Mouse (Mus musculus): ENCODE measurements around the gene Rdh13.

Rdh13 gene

DNA sequence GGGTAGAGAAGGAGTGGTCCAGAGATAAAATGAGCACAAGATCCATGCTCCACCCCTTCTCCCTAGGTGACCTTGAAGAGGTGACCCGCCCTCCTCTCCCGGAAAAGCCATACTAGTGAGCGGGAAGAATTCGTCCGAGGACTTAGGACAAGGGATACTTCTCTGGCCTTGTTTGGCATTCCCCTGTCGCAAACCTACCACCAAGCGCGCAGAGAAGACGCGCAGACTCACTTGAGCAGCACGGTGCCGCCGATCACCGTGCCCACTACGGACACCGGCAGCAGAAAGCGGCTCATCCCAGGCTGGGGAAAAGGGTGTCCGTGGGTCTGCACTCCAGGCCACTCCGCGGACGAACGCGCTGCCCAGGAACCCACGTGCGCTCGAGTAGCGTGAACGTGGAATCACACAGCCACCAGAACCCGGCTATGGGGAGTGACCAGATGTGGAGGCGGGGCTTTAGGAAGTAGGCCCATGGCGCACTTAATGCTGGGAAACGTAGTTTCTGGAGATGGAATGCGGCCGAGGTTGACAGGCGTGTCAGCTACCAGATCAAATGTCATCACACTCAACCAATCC is at the start of gene Rdh13:
Gene Rdh13 (minus strand): TSS at position 434 of the 576 bp plus-strand sequence.
- DNase-seq (ENCODE audit: low spot score), result peak; percentile 68

DNA sequence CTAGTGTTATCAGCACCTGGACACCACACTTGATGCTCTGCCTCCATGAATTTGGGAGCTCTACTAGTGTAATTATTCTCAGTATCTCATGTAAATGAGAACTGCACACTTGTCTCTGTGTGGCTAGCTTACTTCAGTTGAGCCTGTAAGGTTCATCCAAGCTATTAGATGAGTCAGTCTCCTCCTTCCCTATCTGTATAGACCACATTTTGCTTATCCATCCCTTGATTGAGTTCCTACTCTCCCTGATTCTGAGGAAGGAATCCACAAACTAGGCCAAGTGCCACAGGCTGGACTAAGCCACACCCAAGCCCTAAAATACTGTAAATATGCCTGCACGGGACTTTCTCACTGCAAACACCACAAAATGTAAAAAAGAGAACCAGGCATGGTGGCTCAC is 48.5 kb upstream of the Rdh13 start:
- DNase-seq (ENCODE audit: low spot score), result no peak

DNA sequence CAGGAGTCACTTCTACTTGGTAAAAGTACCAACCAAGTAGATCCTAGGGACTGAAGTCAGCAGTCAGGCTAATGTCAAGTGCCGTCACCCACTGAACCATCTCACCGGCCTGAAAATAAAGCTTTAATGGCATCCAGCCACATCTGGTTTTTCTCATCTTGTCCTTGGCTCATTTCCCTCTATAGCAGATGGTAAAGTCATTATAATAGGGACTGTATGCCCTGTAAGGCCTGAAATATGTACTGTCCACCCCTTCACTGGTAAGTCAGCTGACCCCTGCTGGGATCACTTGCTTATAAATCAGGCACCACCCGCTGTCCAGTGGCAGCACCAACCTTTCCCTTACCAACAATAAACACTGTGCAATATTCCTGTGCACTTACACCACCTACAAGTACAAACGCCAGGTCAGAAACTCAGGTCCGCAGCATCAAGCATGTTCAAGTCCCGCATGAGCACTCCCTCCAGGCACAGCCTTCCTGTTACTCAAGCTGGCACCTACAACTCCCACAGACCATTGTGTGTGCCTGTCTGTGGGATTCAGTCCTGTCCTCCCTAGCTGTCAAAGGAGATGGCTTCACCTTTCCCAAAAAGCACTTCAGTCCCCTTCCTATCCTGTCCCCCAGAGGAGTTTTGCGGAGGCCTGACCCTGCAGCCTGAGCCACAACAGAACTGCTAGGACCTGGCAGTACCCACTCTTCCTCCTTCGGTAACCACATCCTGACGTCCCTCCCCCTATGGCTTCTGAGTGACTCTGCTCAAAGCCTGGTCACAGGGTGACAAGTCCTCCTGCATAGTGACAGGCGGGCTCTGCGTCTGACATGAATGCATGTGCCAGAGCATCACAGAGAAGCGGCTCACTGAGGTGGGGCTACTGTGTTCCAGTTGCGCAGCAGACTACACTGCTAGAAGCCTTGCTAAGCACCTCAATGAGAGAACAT is 47.1 kb upstream of the Rdh13 start:
- DNase-seq (ENCODE audit: low spot score), result no peak

DNA sequence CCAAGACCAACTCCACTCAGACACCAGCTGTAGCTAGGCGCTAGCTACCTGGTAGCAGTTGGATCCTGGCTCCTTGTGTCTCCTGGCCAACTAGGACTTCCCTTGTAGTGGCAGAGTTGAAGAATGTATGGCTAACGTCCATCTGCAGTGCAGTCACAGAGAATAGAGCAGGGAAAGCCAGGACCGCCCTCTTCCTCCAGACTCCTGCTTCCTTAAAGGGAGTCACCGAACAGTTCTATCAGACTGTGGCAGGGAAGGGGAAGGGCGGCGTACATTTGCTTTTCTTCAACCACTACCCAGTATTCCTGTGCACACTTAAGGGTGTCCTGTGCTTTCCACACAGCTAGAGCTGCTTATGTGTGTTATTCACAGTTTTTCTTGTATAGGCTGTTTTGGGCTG is 45.9 kb upstream of the Rdh13 start:
- DNase-seq (ENCODE audit: low spot score), result no peak

DNA sequence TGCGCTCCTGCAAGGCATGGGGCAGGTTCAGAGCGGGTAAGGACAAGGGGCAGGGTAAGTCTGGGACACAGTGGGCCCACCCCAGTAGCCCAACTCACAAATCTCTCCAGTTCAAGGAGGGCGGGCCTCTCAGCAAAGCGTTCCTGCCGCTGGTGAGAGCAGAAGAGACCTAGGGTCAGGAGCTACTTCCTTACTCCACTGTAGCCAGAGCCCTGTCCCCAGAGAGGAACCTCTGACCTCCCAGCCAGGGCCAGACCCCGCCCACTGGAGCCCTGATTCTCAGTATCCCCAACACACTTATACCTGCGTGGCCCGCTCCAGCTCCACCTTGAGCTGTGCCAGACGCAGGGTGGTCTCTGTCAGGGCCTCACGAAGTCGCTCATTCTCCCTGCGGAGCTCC is 36.8 kb upstream of the Rdh13 start:
- DNase-seq (ENCODE audit: low spot score), result no peak

DNA sequence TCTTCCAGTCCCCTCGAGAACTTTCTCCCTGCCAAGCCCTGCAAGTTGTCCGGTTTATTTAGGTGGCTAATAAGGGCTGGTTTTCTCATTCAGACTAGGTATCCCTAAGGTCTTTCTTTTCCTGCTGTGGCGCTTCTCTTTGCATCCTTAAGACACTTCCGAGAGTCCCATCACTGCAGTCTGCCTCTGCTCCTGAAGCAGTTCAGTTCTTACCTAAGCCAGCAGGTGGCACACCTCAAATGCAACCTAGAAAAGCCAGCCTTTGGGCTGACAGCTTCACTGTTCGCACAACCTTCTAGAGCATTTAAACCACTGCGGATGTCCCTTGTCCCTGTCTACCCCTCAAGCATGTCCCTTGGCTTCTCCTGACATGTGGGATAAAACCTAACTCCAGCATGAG is 34.2 kb upstream of the Rdh13 start:
- DNase-seq (ENCODE audit: low spot score), result no peak

DNA sequence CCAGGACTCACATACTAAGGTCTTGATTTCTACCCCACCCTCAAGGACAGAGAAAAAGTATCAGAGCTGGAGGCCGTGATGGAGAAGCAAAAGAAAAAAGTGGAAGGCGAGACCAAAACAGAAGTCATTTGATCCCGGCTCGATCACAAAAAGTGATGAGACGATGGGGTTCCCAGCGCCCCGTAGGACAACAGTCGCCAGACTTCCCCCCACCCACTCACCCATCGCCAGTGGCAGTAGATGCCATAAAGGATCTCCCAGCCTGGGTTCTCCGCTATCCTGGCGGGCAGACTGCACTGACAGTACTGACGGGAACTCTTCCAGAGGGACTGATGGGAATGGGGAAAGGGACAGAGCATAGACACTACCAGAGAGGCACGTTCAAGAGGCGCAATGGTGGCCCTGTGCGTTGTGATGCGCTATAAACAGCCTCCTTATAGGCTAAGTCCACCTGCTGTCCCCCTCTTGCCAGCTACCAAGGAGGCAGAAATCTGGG is 33.4 kb upstream of the Rdh13 start:
- no peak for DNase-seq (ENCODE audit: low spot score)

DNA sequence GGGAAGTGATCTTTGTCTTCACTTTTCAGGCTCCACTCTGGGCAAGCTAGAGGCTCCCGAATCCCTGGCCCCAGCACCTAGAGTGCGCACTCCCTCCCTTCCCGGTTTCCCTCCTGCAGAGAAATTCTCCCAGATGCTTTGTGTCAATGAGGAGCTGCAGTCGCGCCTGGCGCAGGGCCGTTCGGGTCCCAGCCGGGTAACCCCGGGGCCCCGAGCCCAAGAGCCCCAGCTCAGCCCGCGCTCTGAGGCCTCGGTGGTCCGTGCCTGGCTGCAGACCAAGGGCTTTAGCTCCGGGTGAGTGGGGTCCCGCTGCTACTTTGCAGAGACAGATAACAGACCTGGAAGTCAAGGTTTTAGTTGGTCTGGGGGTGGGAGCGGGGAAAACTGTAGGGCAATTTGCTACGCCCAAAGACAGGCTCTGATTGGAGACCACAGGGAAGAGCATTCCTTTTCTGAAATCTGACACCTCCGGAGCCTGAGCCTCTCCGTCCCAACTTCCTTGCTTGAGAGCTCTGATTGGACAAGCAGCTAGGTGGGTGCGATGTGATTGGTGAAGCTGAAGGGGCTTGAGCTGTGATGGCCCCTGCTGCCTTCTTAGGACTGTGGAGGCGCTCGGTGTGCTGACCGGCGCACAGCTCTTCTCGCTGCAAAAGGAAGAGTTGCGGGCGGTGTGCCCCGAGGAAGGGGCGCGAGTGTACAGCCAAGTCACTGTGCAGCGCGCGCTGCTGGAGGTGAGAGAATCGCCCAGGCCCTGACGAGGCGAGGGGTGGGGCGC is 32.8 kb upstream of the Rdh13 start:
- DNase-seq (ENCODE audit: low spot score), result no peak

DNA sequence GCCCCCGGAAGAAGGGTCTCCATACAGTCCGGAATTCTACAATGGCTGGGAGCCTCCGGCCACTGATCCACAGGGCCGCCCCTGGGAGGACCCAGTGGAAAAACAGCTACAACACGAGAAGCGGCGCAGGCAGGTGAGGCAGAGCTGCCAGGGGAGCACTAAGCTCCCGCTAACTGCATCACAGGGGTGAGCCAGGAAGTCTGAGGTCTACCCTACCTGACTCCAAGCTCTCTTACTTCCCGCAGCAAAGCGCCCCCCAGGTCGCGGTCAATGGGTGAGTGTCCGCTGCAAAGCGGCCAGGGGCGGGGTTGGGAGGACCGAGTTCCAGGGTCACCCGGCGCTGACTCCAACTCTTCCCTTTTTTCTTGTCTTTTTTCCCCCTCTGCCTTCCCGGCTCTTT is 28.5 kb upstream of the Rdh13 start:
- DNase-seq (ENCODE audit: low spot score), result no peak

DNA sequence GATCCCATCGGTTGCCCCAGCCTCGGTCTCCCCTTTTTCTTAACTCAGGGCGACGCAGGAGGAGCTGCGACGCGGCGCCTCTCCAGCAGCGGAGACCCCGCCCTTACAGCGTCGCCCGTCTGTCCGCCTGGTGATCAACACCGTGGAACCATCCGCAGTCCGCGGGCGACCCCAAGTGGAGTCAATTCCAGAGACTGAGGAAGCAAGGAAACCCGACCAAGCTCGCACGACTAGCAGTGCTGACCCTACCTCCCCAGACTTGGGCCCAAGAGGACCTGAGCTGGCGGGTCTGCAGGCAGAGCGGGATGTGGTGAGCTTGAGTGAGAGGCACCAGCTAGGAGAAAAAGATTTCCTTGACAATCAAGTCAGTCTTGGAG is 25.7 kb upstream of the Rdh13 start:
- no peak for DNase-seq (ENCODE audit: low spot score)

DNA sequence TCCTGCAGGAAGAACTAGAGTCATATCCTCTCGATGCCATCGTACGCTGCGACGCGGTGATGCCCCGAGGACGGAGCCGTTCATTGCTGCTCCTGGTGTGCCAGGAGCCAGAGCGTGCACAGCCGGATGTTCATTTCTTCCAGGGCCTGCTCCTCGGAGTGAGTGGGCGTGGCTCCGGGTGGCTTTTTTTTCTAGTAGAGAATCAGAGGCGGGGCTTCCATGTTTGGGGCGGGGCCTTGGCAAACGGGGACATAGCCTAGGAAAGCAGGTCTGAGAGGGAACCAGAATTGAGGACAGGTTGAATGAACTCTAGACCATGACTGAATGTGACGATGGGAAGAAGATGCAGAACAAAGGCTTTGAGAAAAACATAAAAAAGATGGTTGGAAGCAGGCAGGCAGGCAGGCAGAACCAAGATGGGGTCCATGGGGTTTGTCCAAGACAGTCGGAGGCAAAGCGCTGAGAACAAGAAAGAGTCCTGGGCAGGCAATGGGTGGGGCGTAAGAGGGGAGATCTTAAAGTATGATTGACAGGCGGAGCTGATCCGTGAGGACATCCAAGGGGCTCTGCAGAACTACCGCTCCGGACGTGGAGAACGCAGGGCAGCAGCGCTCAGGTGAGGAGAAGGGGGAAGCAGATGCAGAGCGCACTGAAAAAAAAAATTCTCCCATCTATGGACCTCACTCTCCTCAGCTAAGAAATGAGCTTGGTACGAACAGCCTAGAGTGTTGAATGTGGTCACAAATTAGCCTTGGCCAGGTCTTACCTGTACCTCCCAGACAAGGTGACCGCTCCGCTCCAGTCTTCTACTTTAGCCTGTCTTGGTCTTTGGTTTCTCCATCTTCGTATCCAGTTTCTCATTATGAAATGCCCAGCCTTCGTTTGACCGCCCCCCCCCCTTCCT is 25.1 kb upstream of the Rdh13 start:
- no peak for DNase-seq (ENCODE audit: low spot score)

DNA sequence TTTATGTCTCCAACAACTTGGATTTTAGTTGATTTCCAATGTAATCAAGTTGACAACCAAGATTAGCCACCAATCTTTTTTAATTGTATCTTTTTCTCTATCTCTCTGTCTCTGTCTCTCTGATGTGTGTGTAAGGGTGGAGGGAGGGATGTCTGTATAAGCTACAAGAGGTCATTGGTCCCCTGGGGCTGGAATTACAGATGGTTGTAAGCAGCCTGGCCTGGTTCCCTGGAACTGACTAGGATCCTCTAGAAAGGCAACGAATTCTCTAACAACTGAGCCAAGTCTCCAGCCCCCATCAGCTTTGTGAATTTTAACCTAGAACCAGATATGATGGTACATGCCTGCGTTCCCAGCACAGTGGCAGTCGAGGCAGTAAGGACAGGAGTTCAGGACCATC is 22.4 kb upstream of the Rdh13 start:
- no peak for DNase-seq (ENCODE audit: low spot score)

DNA sequence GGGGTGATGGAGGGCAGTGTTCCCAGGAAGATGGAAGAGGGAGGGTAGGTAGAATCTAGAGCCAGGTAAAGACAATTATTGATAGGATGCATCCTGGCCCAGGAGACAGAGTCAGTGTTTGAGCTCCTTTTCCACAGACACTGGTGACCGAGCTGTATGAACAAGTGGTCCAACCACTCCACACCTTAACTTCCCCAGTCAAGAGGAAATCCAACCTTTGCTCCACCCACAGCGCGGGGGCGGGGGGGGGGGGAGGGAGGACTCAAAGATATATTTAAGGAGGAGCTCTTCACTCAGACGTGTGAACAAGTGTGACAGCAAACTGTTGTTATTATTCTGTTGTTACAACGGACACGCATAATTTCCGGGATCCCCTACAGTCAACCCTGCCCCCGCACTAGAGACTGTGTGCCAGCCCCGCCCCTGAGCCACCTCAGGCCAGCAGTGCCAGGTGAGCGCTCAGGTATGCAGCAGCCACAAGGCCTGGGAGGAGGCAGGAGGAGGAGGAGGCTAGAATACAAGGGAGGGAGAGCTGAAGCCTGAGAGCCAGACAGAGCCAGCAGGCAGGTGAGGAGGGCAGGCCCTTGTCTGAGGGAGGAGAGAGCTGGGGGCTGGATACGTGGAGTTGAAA is 18.9 kb upstream of the Rdh13 start:
- no peak for DNase-seq (ENCODE audit: low spot score)

DNA sequence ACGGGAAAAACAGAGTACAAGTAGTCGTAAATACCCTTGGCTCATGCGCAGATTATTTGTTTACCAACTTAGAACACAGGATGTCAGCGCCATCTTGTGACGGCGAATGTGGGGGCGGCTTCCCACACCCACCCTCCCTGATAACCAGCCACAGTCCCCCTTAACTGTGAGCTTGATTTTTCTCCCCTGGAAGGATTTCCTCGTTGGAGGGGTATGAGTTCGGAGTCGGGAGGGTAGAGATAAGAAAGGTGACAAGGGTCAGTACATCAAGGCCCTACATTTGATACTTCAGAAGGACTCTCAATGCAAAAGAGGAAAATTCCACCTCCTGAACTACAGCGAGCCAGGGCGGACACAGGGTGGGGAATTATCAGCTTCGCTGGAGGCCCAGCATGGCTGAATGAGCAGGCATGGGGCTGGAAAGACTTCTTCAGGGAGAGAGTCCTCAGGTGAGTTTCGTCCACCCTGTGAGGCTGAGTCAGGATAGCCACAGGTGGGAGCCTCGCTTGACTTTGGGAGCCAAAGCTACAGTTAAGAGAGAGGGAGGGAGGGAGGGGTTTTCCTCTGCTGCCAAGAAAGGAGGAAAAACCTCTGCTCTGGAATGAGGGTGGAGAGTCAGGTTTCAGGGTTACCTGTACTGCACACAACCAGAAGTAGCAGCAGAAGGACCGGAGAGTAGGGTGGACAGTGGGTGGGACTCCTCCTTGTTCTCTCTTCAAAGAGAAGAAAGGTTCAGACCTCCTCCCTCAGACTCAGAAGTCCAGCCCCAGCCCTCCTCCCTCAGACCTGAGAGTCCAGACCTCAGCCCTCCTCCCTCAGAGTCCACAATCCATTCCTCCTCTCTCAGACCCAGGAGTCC is 15.4 kb upstream of the Rdh13 start, which contains the start of gene Eps8l1:
Gene Eps8l1 (plus strand): TSS at position 99 of the 859 bp plus-strand sequence.
- no peak for DNase-seq (ENCODE audit: low spot score)

DNA sequence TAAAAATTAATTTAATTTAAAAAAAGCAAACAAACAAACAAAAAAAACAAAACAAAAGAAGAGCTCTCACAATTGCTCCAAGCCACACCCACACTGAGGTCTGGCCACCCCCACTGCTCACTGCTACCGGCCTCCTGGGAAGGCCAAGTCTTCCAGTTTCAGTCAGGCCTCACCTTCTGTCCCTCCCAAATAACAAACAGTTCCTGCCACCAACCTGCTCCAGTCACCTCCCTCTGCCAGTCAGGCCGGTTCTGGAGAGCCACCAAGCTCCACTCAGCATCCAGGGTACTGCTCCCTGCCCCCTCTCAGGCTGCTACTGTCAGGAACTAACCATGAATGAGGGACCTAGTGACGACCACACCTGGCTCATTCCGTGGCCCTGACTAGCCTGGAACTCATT is 7.2 kb upstream of the Rdh13 start:
- DNase-seq (ENCODE audit: low spot score), result no peak

DNA sequence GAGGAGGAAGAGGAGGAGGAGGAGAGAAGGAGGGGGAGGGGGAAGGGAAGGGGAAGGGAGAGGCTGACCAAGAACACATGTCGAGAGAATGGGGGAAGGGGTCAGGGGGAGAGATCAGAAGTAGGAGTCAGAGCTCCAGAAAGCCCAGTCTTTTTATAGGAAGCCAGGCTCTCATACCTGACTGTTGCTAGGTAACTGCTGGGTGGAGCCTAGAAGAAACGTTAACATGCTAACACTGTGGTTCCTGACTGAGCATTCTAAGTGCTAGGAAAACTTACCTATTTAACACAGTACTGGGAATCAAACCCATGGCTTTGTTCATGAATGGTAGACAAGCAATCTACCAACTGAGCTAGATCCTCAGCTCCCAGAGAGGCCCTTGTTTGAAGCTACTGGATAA is 3.8 kb upstream of the Rdh13 start:
- DNase-seq (ENCODE audit: low spot score), result no peak

DNA sequence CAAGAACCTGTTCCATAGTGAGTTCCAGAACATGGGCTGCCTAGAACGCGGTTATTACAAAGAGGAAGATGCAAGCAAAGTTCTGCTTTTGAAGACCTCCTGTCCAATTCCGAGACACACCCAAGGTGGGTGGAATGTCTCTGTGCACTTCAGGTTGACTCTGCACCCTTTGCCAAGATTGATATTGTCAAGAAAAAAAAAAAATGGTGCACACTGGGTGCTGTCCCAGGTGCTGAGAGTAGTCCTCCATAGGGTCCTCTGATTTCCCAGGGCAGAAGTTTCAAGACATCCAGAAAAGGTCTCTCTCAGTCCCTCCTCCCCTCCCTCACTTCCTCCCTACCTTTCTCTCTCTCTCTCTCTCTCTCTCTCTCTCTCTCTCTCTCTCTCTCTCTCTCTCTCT is 3.0 kb upstream of the Rdh13 start:
- DNase-seq (ENCODE audit: low spot score), result no peak

DNA sequence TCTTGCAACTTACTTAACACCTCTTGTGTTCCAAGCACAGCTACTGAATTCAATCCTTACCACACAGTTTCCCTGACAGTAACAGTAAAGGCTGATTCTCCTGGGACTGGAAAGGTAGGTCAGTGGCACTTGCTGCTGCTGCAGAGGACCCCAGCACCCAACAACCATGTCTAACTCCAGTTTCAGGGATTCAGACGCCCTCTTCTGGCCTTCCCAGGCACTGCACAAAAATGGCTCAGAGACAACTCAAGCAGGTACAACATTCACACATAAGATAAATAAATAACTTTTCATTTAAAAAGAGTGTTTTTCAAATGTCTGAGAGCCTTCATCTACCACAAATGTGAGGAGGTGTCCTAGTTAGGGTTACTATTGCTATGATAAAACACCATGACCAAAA is 1.7 kb upstream of the Rdh13 start:
- DNase-seq (ENCODE audit: low spot score), result no peak

DNA sequence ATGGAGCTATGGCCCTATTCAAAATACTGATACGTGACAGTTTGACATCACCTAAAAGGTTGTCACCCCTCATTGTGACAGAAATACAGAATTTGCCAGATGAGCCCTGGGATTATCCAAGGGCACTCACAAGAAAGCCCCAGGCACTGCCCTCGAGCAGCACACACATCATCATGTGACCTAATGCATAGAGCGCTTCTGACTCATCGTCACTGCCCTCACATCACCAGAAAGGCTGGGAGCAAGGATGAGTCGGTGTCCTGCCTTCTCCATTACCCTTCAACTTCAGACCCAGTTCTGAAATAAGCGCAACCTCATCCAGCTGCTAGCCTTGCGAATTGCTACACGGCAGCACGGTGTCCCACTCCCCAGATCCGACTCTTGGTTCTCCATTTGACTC is 4.9 kb downstream of the Rdh13 start:
- DNase-seq (ENCODE audit: low spot score), result no peak

DNA sequence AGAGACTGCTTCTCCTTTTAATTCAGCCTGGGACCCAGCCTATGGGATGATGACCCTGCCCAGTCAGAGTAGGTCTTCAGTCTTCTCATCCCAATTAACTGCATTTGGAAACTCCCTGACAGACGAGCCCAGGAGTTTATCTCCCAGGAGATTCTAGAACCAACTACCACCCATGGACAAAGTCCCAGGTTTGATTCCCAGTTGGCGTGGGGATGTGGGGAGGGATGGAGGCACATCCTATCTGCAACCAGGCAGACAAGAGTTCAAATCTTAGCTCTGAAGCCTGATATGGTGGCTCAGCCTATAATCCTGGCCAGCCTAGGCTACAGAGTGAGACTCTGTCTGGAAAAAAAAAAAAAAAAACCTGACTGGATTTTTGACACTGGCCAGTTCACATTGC is 7.7 kb downstream of the Rdh13 start:
- no peak for DNase-seq (ENCODE audit: low spot score)
